Mouse (Mus musculus) forebrain, embryonic 12.5 days (tissue): ENCODE data around the gene Utp4. TPM values are rescaled to one million over a fixed set of nuclear protein-coding genes. Genes with fewer than 3 reads are reported as not detected.
"Not testable (repeated sequence)": the region's sequence is repeated elsewhere in the genome, so short reads cannot be mapped to it uniquely, and the experiment has no call there.

Experiments
- ATAC-seq: fragments of 200-750 bp; cut with Nextera tagmentation; 2 replicates; pipeline ENCODE4 v1.8.0; 2017; ENCODE audit warnings: moderate TSS enrichment; ENCODE audit not compliant: low FRiP score
- H3K27ac ChIP-seq: fragments of 300-500 bp; sonication (generic); 2 replicates; pipeline ENCODE4 v1.5.1; 2016; ENCODE audit warnings: mild to moderate bottlenecking
- H3K27me3 ChIP-seq: fragments of 300-500 bp; sonication (generic); 2 replicates; pipeline ENCODE4 v1.6.1; 2016; ENCODE audit warnings: mild to moderate bottlenecking
- H3K36me3 ChIP-seq: fragments of 300-500 bp; sonication (generic); replicated peaks from 2 replicates; pipeline ENCODE4 v1.6.1; 2016; ENCODE audit warnings: mild to moderate bottlenecking
- H3K4me1 ChIP-seq: fragments of 300-500 bp; sonication (generic); 2 replicates; pipeline ENCODE4 v1.6.1; 2016
- H3K4me2 ChIP-seq: fragments of 300-500 bp; sonication (generic); 2 replicates; pipeline ENCODE4 v1.6.1; 2016; ENCODE audit warnings: mild to moderate bottlenecking, moderate library complexity
- H3K4me3 ChIP-seq: fragments of 300-500 bp; sonication (generic); replicated peaks from 2 replicates; pipeline ENCODE4 v1.5.1; 2016; ENCODE audit warnings: mild to moderate bottlenecking
- H3K9ac ChIP-seq: fragments of 300-500 bp; sonication (generic); 2 replicates; pipeline ENCODE4 v1.6.1; 2016; ENCODE audit warnings: mild to moderate bottlenecking
- H3K9me3 ChIP-seq: fragments of 300-500 bp; sonication (generic); 2 replicates; pipeline ENCODE4 v1.6.1; 2016
- WGBS: fragments of 180-500 bp; shearing (Covaris S2); methylation state at CpG from one replicate; pipeline ENCODE4 v1.1.7; 2016; 5-methylcytosine and 5-hydroxymethylcytosine counted together
- polyA plus RNA-seq: library from polyadenylated mRNA; unstranded; fragments of >200 nt; fragmentation: Nextera tagmentation; extraction: Ambion mirVana; gene quantifications from 2 replicates; pipeline ENCODE4 v1.2.1, GENCODE M21; 2016

Gene Utp4
- polyA plus RNA-seq, 1 experiment from 2014 or later = 59.6 TPM

GRCm38 (mm10) chr8:106880121-106880707 is 13.2 kb upstream of the Utp4 start:
- 94% methylated on average over 8 of the region's 8 CpGs for WGBS
- no peak overlapping the region for H3K4me3 ChIP-seq
- H3K9me3 ChIP-seq = no peaks in the 10 kb centered on the region
- no peak overlapping the region for H3K4me2 ChIP-seq
- no peaks in the 10 kb centered on the region for H3K4me1 ChIP-seq
- H3K27ac ChIP-seq = no peak overlapping the region
- H3K27me3 ChIP-seq = no peaks in the 10 kb centered on the region
- peaks cover 89% of the 10 kb centered on the region for H3K36me3 ChIP-seq
- ATAC-seq = no peak
- H3K9ac ChIP-seq = no peak overlapping the region

- not testable (repeated sequence) for H3K27me3 ChIP-seq, H3K4me3 ChIP-seq, ATAC-seq, H3K27ac ChIP-seq, H3K9me3 ChIP-seq, H3K4me1 ChIP-seq, H3K9ac ChIP-seq, H3K4me2 ChIP-seq
- 97% methylated on average over 11 of the region's 11 CpGs for WGBS
- H3K36me3 ChIP-seq = peaks cover 75% of the 10 kb centered on the region
Observed at GRCm38 (mm10) chr8:106884094-106884493, 9.3 kb upstream of the Utp4 start.

- ATAC-seq, H3K9ac ChIP-seq, H3K4me3 ChIP-seq, H3K9me3 ChIP-seq, H3K4me2 ChIP-seq, H3K27me3 ChIP-seq, H3K27ac ChIP-seq, H3K4me1 ChIP-seq: not testable (repeated sequence)
- peaks cover 67% of the 10 kb centered on the region for H3K36me3 ChIP-seq
- 96% methylated on average over 4 of the region's 4 CpGs for WGBS
Observed at GRCm38 (mm10) chr8:106884826-106885400, 8.5 kb upstream of the Utp4 start.

GRCm38 (mm10) chr8:106887336-106888189 is 5.9 kb upstream of the Utp4 start:
- Histone ChIP-seq H3K4me2 (no peak overlapping the region), H3K9ac (no peak overlapping the region), H3K27ac (no peak overlapping the region), H3K4me3 (no peak overlapping the region), H3K9me3 (no peaks in the 10 kb centered on the region), H3K4me1 (peaks cover 14% of the 10 kb centered on the region), H3K36me3 (peaks cover 43% of the 10 kb centered on the region), H3K27me3 (no peaks in the 10 kb centered on the region)
- peak; percentile 66; the same call in 1 of the 2 replicates for ATAC-seq
- 49% methylated on average over 5 of the region's 5 CpGs for WGBS

- Histone ChIP-seq H3K27ac (no peak overlapping the region), H3K27me3 (no peaks in the 10 kb centered on the region), H3K9ac (no peak overlapping the region), H3K4me2 (no peak overlapping the region), H3K4me1 (peaks cover 14% of the 10 kb centered on the region), H3K36me3 (peaks cover 31% of the 10 kb centered on the region), H3K9me3 (no peaks in the 10 kb centered on the region), H3K4me3 (no peak overlapping the region)
- ATAC-seq = no peak
- 90% methylated on average over 3 of the region's 3 CpGs for WGBS
Observed at GRCm38 (mm10) chr8:106888803-106889202, 4.6 kb upstream of the Utp4 start.

- H3K4me3 ChIP-seq = peak overlapping the region; percentile 94
- H3K27me3 ChIP-seq = no peaks in the 10 kb centered on the region
- WGBS = under 1% methylated on average over 15 of the region's 15 CpGs
- H3K4me1 ChIP-seq = peaks cover 25% of the 10 kb centered on the region
- peak overlapping the region; percentile 96 for H3K9ac ChIP-seq
- H3K4me2 ChIP-seq = peak overlapping the region; percentile 75
- ATAC-seq = no peak
- H3K27ac ChIP-seq = peak overlapping the region; percentile 97
- no peaks in the 10 kb centered on the region for H3K9me3 ChIP-seq
- H3K36me3 ChIP-seq = peaks cover 19% of the 10 kb centered on the region
Observed at GRCm38 (mm10) chr8:106892210-106892805, 1.1 kb upstream of the Utp4 start.

GRCm38 (mm10) chr8:106892806-106893451 is 507 bp upstream of the Utp4 start:
- H3K4me3 ChIP-seq = peak overlapping the region; percentile 94
- ATAC-seq = peak; percentile 86
- peak overlapping the region; percentile 97 for H3K27ac ChIP-seq
- H3K36me3 ChIP-seq = peaks cover 22% of the 10 kb centered on the region
- peaks cover 25% of the 10 kb centered on the region for H3K4me1 ChIP-seq
- no peaks in the 10 kb centered on the region for H3K27me3 ChIP-seq
- WGBS = 1% methylated on average over 48 of the region's 57 CpGs
- peak overlapping the region; percentile 96 for H3K9ac ChIP-seq
- H3K4me2 ChIP-seq = peak overlapping the region; percentile 75
- H3K9me3 ChIP-seq = no peaks in the 10 kb centered on the region

GRCm38 (mm10) chr8:106899473-106899872 is 6.0 kb downstream of the Utp4 start:
- Histone ChIP-seq H3K36me3 (peaks cover 85% of the 10 kb centered on the region), H3K4me3 (no peak overlapping the region), H3K9ac (no peak overlapping the region), H3K27ac (no peak overlapping the region), H3K27me3 (no peaks in the 10 kb centered on the region), H3K9me3 (no peaks in the 10 kb centered on the region), H3K4me1 (peaks cover 5% of the 10 kb centered on the region), H3K4me2 (no peak overlapping the region)
- 95% methylated on average over 5 of the region's 5 CpGs for WGBS
- no peak for ATAC-seq

- ATAC-seq = no peak
- Histone ChIP-seq H3K36me3 (peaks cover 83% of the 10 kb centered on the region), H3K9ac (no peak overlapping the region), H3K27ac (no peak overlapping the region), H3K27me3 (no peaks in the 10 kb centered on the region), H3K4me1 (no peaks in the 10 kb centered on the region), H3K4me3 (no peak overlapping the region), H3K9me3 (no peaks in the 10 kb centered on the region), H3K4me2 (no peak overlapping the region)
- 92% methylated on average over 17 of the region's 17 CpGs for WGBS
Observed at GRCm38 (mm10) chr8:106905727-106906480, 12.5 kb downstream of the Utp4 start.

GRCm38 (mm10) chr8:106906635-106907034 is 13.2 kb downstream of the Utp4 start:
- no peaks in the 10 kb centered on the region for H3K9me3 ChIP-seq
- no peak overlapping the region for H3K9ac ChIP-seq
- no peaks in the 10 kb centered on the region for H3K4me1 ChIP-seq
- no peak overlapping the region for H3K4me2 ChIP-seq
- no peaks in the 10 kb centered on the region for H3K27me3 ChIP-seq
- H3K4me3 ChIP-seq = no peak overlapping the region
- no peak for ATAC-seq
- H3K36me3 ChIP-seq = peaks cover 80% of the 10 kb centered on the region
- WGBS = 94% methylated on average over 6 of the region's 6 CpGs
- H3K27ac ChIP-seq = no peak overlapping the region

GRCm38 (mm10) chr8:106907450-106907849 is 14.0 kb downstream of the Utp4 start:
- peaks cover 79% of the 10 kb centered on the region for H3K36me3 ChIP-seq
- 89% methylated on average over 6 of the region's 6 CpGs for WGBS
- no peaks in the 10 kb centered on the region for H3K27me3 ChIP-seq
- H3K4me2 ChIP-seq = no peak overlapping the region
- no peaks in the 10 kb centered on the region for H3K4me1 ChIP-seq
- H3K9ac ChIP-seq = no peak overlapping the region
- no peaks in the 10 kb centered on the region for H3K9me3 ChIP-seq
- no peak overlapping the region for H3K27ac ChIP-seq
- no peak for ATAC-seq
- H3K4me3 ChIP-seq = no peak overlapping the region
